Mouse (Mus musculus) heart, postnatal 10 days (tissue): ENCODE measurements at regions not wholly inside any gene's neighbourhood (a gene's known extent, or its start where the extent isn't known, plus 50 kb on each side); places are given as distances from the start of the nearest gene placed in this dataset.

Source experiments
- DNase-seq, 2 experiments: peaks; one replicate each; pipeline ENCODE4 v3.0.0; 2021
- intact Hi-C: fragments of 180-260 bp; cut with DNase I; formaldehyde crosslinking; loops from one replicate; pipeline ENCODE4 v1.15.1; 2025

- no peak for DNase-seq
- intact Hi-C loops: loop anchor here (5.0 kb wide), 2 partner anchors 48 to 63 kb away; no protein-coding TSS in a partner anchor
These were observed 776.1 kb upstream of the Car8 start for GRCm38 (mm10) chr4:9014986-9015385.

GRCm38 (mm10) chr4:9012787-9013186 lies 773.9 kb upstream of the Car8 start:
- intact Hi-C loops: loop anchor here (5.0 kb wide), 1 partner anchor 45 kb away; no protein-coding TSS in a partner anchor
- no peak for DNase-seq

- intact Hi-C loops: loop anchor here (5.0 kb wide), 1 partner anchor 45 kb away; no protein-coding TSS in a partner anchor
- DNase-seq: no peak
These were observed 773.1 kb upstream of the Car8 start for GRCm38 (mm10) chr4:9011952-9012351.

- intact Hi-C loops: loop anchor here (5.0 kb wide), 1 partner anchor 44 kb away; no protein-coding TSS in a partner anchor
These were observed 772.3 kb upstream of the Car8 start for GRCm38 (mm10) chr4:9011129-9011518.

GRCm38 (mm10) chr4:9010381-9011128 lies 771.7 kb upstream of the Car8 start:
- intact Hi-C loops: loop anchor here (5.0 kb wide), 1 partner anchor 43 kb away; no protein-coding TSS in a partner anchor
- DNase-seq: no peak

More at GRCm38 (mm10) chr4:9011129-9011518, 772.3 kb upstream of the Car8 start:
- no peak for DNase-seq

- intact Hi-C loops: loop anchor here (5.0 kb wide), 1 partner anchor 42 kb away; no protein-coding TSS in a partner anchor
- DNase-seq: no peak
These were observed 770.8 kb upstream of the Car8 start for GRCm38 (mm10) chr4:9009656-9010055.

- DNase-seq: no peak
- intact Hi-C loops: no loop called here
These were observed 767.2 kb upstream of the Car8 start for GRCm38 (mm10) chr4:9005938-9006626.

GRCm38 (mm10) chr4:9003891-9004290 lies 765.0 kb upstream of the Car8 start:
- DNase-seq: no peak
- intact Hi-C loops: no loop called here

GRCm38 (mm10) chr4:9002380-9002779 lies 763.5 kb upstream of the Car8 start:
- DNase-seq: no peak
- intact Hi-C loops: no loop called here

GRCm38 (mm10) chr4:8998606-8999005 lies 759.8 kb upstream of the Car8 start:
- intact Hi-C loops: no loop called here
- DNase-seq: no peak

GRCm38 (mm10) chr4:8992171-8992570 lies 753.3 kb upstream of the Car8 start:
- intact Hi-C loops: no loop called here
- DNase-seq: no peak

GRCm38 (mm10) chr4:8990551-8990950 lies 751.7 kb upstream of the Car8 start:
- intact Hi-C loops: no loop called here
- no peak for DNase-seq

- no peak for DNase-seq
- intact Hi-C loops: no loop called here
These were observed 750.8 kb upstream of the Car8 start for GRCm38 (mm10) chr4:8989614-8990013.

GRCm38 (mm10) chr4:8989110-8989509 lies 750.3 kb upstream of the Car8 start:
- intact Hi-C loops: no loop called here
- DNase-seq: no peak

GRCm38 (mm10) chr4:8988345-8988733 lies 749.5 kb upstream of the Car8 start:
- DNase-seq: no peak
- intact Hi-C loops: no loop called here

GRCm38 (mm10) chr4:8987544-8988344 lies 748.9 kb upstream of the Car8 start:
- intact Hi-C loops: no loop called here
- DNase-seq: no peak

- intact Hi-C loops: no loop called here
- DNase-seq: no peak
These were observed 747.7 kb upstream of the Car8 start for GRCm38 (mm10) chr4:8986394-8987091.

GRCm38 (mm10) chr4:8984059-8984606 lies 745.3 kb upstream of the Car8 start:
- intact Hi-C loops: no loop called here

GRCm38 (mm10) chr4:8978949-8979348 lies 740.1 kb upstream of the Car8 start:
- intact Hi-C loops: no loop called here
- DNase-seq: no peak

More at GRCm38 (mm10) chr4:8984059-8984606, 745.3 kb upstream of the Car8 start:
- DNase-seq: no peak

- no peak for DNase-seq
- intact Hi-C loops: loop anchor here (5.0 kb wide), 2 partner anchors 42 to 127 kb away; no protein-coding TSS in a partner anchor
These were observed 731.2 kb upstream of the Car8 start for GRCm38 (mm10) chr4:8969951-8970455.
